Mouse (Mus musculus) midbrain, postnatal 0 days (tissue): ENCODE measurements around the gene Alk. TPM values are rescaled to one million over a fixed set of nuclear protein-coding genes. Genes with fewer than 3 reads are reported as not detected.

Source experiments
- ATAC-seq: fragments of 200-750 bp; cut with Nextera tagmentation; 2 replicates; pipeline ENCODE4 v1.8.0; 2017; ENCODE audit warnings: moderate number of reproducible peaks, mild to moderate bottlenecking, moderate TSS enrichment, moderate library complexity; ENCODE audit not compliant: low FRiP score
- DNase-seq: peaks from one replicate; pipeline ENCODE4 v3.0.0-alpha.2; 2015; ENCODE audit warnings: low spot score
- H3K27ac ChIP-seq: fragments of 300-500 bp; sonication (generic); 2 replicates; pipeline ENCODE4 v1.5.1; 2014; ENCODE audit warnings: low read depth, mild to moderate bottlenecking, low read length, mixed read lengths
- H3K27me3 ChIP-seq: fragments of 300-500 bp; sonication (generic); 2 replicates; pipeline ENCODE4 v1.6.1; 2014; ENCODE audit warnings: low read length, control low read depth, mixed read lengths; ENCODE audit not compliant: insufficient read depth
- H3K36me3 ChIP-seq: fragments of 300-500 bp; sonication (generic); 2 replicates; pipeline ENCODE4 v1.6.1; 2014; ENCODE audit warnings: low read length, control low read depth, mixed read lengths; ENCODE audit not compliant: insufficient read depth
- H3K4me1 ChIP-seq: fragments of 300-500 bp; sonication (generic); 2 replicates; pipeline ENCODE4 v1.6.1; 2014; ENCODE audit warnings: mild to moderate bottlenecking, control low read depth, antibody characterized with exemption, low read length, mixed read lengths; ENCODE audit not compliant: insufficient read depth
- H3K4me2 ChIP-seq: fragments of 300-500 bp; sonication (generic); 2 replicates; pipeline ENCODE4 v1.6.1; 2014; ENCODE audit warnings: low read depth, mild to moderate bottlenecking, low read length, mixed read lengths; ENCODE audit not compliant: poor library complexity, severe bottlenecking
- H3K4me3 ChIP-seq: fragments of 300-500 bp; sonication (generic); 2 replicates; pipeline ENCODE4 v1.5.1; 2014; ENCODE audit warnings: low read depth, mild to moderate bottlenecking, low read length, moderate library complexity
- H3K9ac ChIP-seq: fragments of 300-500 bp; sonication (generic); replicated peaks from 2 replicates; pipeline ENCODE4 v1.6.1; 2014; ENCODE audit warnings: mild to moderate bottlenecking, low read length, moderate library complexity, mixed read lengths; ENCODE audit not compliant: poor library complexity, severe bottlenecking
- H3K9me3 ChIP-seq: fragments of 300-500 bp; sonication (generic); 2 replicates; pipeline ENCODE4 v1.6.1; 2016; ENCODE audit warnings: low read length, control low read depth
- CTCF ChIP-seq: IDR thresholded peaks from 2 replicates; pipeline ENCODE4 v1.5.1; 2016; ENCODE audit warnings: antibody characterized with exemption, mild to moderate bottlenecking
- WGBS: fragments of 180-500 bp; shearing (Covaris S2); extraction: QIAGEN DNeasy Blood & Tissue Kit; methylation state at CpG from one replicate; pipeline ENCODE4 v1.1.7; 2014; 5-methylcytosine and 5-hydroxymethylcytosine counted together
- polyA plus RNA-seq: library from polyadenylated mRNA; unstranded; fragments of >200 nt; fragmentation: Nextera tagmentation; extraction: Ambion mirVana; gene quantifications from 2 replicates; pipeline ENCODE4 v1.2.1, GENCODE M21; 2015
- total RNA-seq: library from RNA; depleted of rRNA; stranded (reverse); fragments of >200 nt; gene quantifications from 2 replicates; pipeline ENCODE4 v1.2.3, GENCODE M21; 2014

Alk gene
- total and polyA plus RNA-seq, 2 experiments from 2014 or later: 5.2 to 17.6 TPM

GRCm38 (mm10) chr17:71954217-71954844, 650.1 kb downstream of the Alk start:
- Histone ChIP-seq H3K4me3 (no peak overlapping the region), H3K36me3 (no peaks in the 10 kb centered on the region), H3K9ac (no peak overlapping the region), H3K9me3 (no peaks in the 10 kb centered on the region), H3K4me2 (no peak overlapping the region), H3K27ac (no peak overlapping the region), H3K27me3 (no peaks in the 10 kb centered on the region), H3K4me1 (no peaks in the 10 kb centered on the region)
- no peak for ATAC-seq
- DNase-seq: peak; percentile 10
- no peak for TF ChIP-seq CTCF
- 72% methylated on average over 15 of the region's 15 CpGs for WGBS

GRCm38 (mm10) chr17:71950968-71951367, 653.5 kb downstream of the Alk start:
- Histone ChIP-seq H3K27me3 (no peaks in the 10 kb centered on the region), H3K9ac (no peak overlapping the region), H3K4me2 (no peak overlapping the region), H3K27ac (no peak overlapping the region), H3K36me3 (no peaks in the 10 kb centered on the region), H3K9me3 (no peaks in the 10 kb centered on the region), H3K4me3 (no peak overlapping the region), H3K4me1 (peaks cover 7% of the 10 kb centered on the region; the same call in 1 of the 2 replicates)
- no peak for TF ChIP-seq CTCF
- 28% methylated on average over 5 of the region's 5 CpGs for WGBS
- DNase-seq: no peak
- ATAC-seq: no peak

GRCm38 (mm10) chr17:71948687-71949086, 655.7 kb downstream of the Alk start:
- H3K9me3 ChIP-seq: no peaks in the 10 kb centered on the region
- no peak overlapping the region for H3K4me2 ChIP-seq
- no peak for ATAC-seq
- no peak overlapping the region for H3K27ac ChIP-seq
- H3K36me3 ChIP-seq: no peaks in the 10 kb centered on the region
- no peak overlapping the region for H3K9ac ChIP-seq
- no peaks in the 10 kb centered on the region for H3K27me3 ChIP-seq
- DNase-seq: no peak
- H3K4me3 ChIP-seq: no peak overlapping the region
- no peak for TF ChIP-seq CTCF
- H3K4me1 ChIP-seq: peaks cover 7% of the 10 kb centered on the region; the same call in 1 of the 2 replicates
- WGBS: 93% methylated on average over 5 of the region's 5 CpGs

- Histone ChIP-seq H3K9ac (no peak overlapping the region), H3K4me2 (no peak overlapping the region), H3K27me3 (no peaks in the 10 kb centered on the region), H3K36me3 (no peaks in the 10 kb centered on the region), H3K9me3 (no peaks in the 10 kb centered on the region), H3K27ac (no peak overlapping the region), H3K4me1 (peaks cover 7% of the 10 kb centered on the region; the same call in 1 of the 2 replicates), H3K4me3 (no peak overlapping the region)
- ATAC-seq: no peak
- 12% methylated on average over 9 of the region's 9 CpGs for WGBS
- TF ChIP-seq CTCF: no peak
- peak; percentile 21 for DNase-seq
These were observed 657.0 kb downstream of the Alk start for GRCm38 (mm10) chr17:71947452-71947851.

GRCm38 (mm10) chr17:71944020-71944419, 660.4 kb downstream of the Alk start:
- 67% methylated on average over 5 of the region's 5 CpGs for WGBS
- H3K27ac ChIP-seq: no peak overlapping the region
- H3K4me2 ChIP-seq: no peak overlapping the region
- no peak for DNase-seq
- H3K9me3 ChIP-seq: no peaks in the 10 kb centered on the region
- no peak for TF ChIP-seq CTCF
- peaks cover 7% of the 10 kb centered on the region; the same call in 1 of the 2 replicates for H3K4me1 ChIP-seq
- no peaks in the 10 kb centered on the region for H3K27me3 ChIP-seq
- no peaks in the 10 kb centered on the region for H3K36me3 ChIP-seq
- no peak overlapping the region for H3K9ac ChIP-seq
- H3K4me3 ChIP-seq: no peak overlapping the region
- ATAC-seq: no peak

GRCm38 (mm10) chr17:71942052-71942451, 662.4 kb downstream of the Alk start:
- no peak overlapping the region for H3K4me2 ChIP-seq
- DNase-seq (no peak), ATAC-seq (no peak)
- H3K9ac ChIP-seq: no peak overlapping the region
- H3K4me1 ChIP-seq: no peaks in the 10 kb centered on the region
- no peaks in the 10 kb centered on the region for H3K36me3 ChIP-seq
- H3K27me3 ChIP-seq: no peaks in the 10 kb centered on the region
- no peak overlapping the region for H3K4me3 ChIP-seq
- no peak for TF ChIP-seq CTCF
- H3K27ac ChIP-seq: no peak overlapping the region
- H3K9me3 ChIP-seq: no peaks in the 10 kb centered on the region
